In the genomic region with DNA sequence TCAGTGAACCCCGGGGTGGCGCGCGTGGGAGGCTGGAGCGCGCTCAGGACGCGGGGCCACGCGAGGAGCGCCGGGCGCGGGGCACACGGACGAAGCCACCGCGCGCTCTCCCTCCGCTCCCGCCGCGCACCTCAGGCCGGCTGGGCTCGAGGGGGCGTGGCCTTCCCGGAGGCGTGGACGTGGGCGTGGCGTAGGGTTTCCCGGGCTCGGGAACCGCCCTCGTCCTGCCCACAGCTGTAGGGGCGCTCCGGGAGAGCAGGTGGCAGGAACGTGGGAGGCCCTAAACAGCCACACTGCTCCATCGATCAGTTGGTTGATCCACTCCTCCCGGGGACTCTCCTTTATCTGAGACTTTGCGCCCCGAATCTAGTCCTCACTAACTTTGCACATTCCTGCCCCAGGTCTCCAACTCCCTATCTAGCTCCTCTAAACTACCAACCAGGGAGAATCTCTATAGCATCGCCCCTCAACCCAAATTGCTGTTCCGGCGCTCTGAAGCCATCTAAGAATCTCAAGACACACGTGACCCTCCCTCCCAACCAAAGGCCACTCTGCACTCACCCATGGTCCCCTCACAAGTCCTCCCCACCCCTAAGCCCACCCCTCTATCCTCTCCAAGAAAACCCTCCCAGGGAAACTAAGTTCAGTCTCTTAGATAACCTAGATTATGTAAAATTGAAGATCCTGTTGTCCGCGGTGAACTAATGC, we compare ENCODE assay signal across 8 mouse cellular contexts. TPM values are rescaled to one million over a fixed set of nuclear protein-coding genes. Genes with fewer than 3 reads are reported as not detected.
A peak's percentile ranks its signal among the peaks of the same experiment; 100 is the strongest.
DNase-seq lines count a peak whose midpoint lies in the region; ATAC-seq lines count a peak whose summit lies in the region.

Gene Nrtn (minus strand): TSS at position 115 of the 708 bp plus-strand sequence.

- peak; percentile 29 to 30; a peak in 2 of 4 replicates for ATAC-seq in hematopoietic stem cell, adult 5-6 weeks (replicated peaks in 1 of 2; ENCODE audit: insufficient read depth in 1 of 2, low FRiP score in 2 of 2, low TSS enrichment in 1 of 2, low read depth in 1 of 2, poor library complexity in 2 of 2, severe bottlenecking in 2 of 2)
- peak; percentile 61 for ATAC-seq in megakaryocyte, adult 5-6 weeks (ENCODE audit: poor library complexity, severe bottlenecking)

- peak; percentile 42 for DNase-seq in MN1 (ENCODE audit: low spot score)
- peak; percentile 48 to 61 for DNase-seq in cerebellum, adult 18-20 months
- peak; percentile 79 for DNase-seq in forelimb bud, embryonic 11.5 days (ENCODE audit: low read depth, low spot score)
- DNase-seq in layer of hippocampus, postnatal 36 days = peak; percentile 60 to 70
- peak; percentile 60 for DNase-seq in right cerebral cortex, postnatal 14 days
- DNase-seq in urinary bladder, postnatal 4 days (ENCODE audit: low spot score in 2 of 2) = peak; percentile 82 to 91

RNA-seq across cellular contexts. Expression of gene Nrtn, which starts in this region (rescaled TPM):
- not detected in 2 replicates for total RNA-seq in hematopoietic stem cell, adult 5-6 weeks (2017)
- total RNA-seq in layer of hippocampus, postnatal 36 days (2021) = 1 to 10 TPM; 2.8 to 3.9 TPM
- not detected in 2 replicates for total RNA-seq in megakaryocyte, adult 5-6 weeks (2015)
- not detected in 2 replicates for total RNA-seq in megakaryocyte, adult 5-6 weeks (2017)

Comparison
In these comparisons a context has a peak if more than half of its experiments do, and no peak if none do; other contexts are left out.
1. Peak in every context shown above with its lines: DNase-seq and ATAC-seq.
2. Peak in ATAC-seq in hematopoietic stem cell, adult 5-6 weeks; RNA of the gene not detected or under 1 TPM.
3. Peak in ATAC-seq in megakaryocyte, adult 5-6 weeks; RNA of the gene not detected or under 1 TPM.